Mouse (Mus musculus) midbrain, embryonic 11.5 days (tissue): ENCODE data around the gene Commd4. TPM values are rescaled to one million over a fixed set of nuclear protein-coding genes. Genes with fewer than 3 reads are reported as not detected.

Source experiments
- ATAC-seq: fragments of 200-750 bp; cut with Nextera tagmentation; 2 replicates; pipeline ENCODE4 v1.8.0; 2017; ENCODE audit warnings: moderate TSS enrichment, moderate library complexity; ENCODE audit not compliant: low FRiP score
- DNase-seq: peaks from one replicate; pipeline ENCODE4 v3.0.0; 2015; ENCODE audit warnings: low spot score; ENCODE audit errors: missing footprints
- H3K27ac ChIP-seq: fragments of 300-500 bp; sonication (generic); 2 replicates; pipeline ENCODE4 v1.5.1; 2014; ENCODE audit warnings: low read depth, low read length
- H3K27me3 ChIP-seq: fragments of 300-500 bp; sonication (generic); 2 replicates; pipeline ENCODE4 v1.6.1; 2014; ENCODE audit warnings: mild to moderate bottlenecking, low read length, moderate library complexity, mixed read lengths; ENCODE audit not compliant: control insufficient read depth, insufficient read depth
- H3K36me3 ChIP-seq: fragments of 300-500 bp; sonication (generic); 2 replicates; pipeline ENCODE4 v1.6.1; 2014; ENCODE audit warnings: mild to moderate bottlenecking, low read length, moderate library complexity, mixed read lengths; ENCODE audit not compliant: control insufficient read depth, insufficient read depth
- H3K4me1 ChIP-seq: fragments of 300-500 bp; sonication (generic); 2 replicates; pipeline ENCODE4 v1.6.1; 2014; ENCODE audit warnings: low read length; ENCODE audit not compliant: control insufficient read depth, insufficient read depth
- H3K4me2 ChIP-seq: fragments of 300-500 bp; sonication (generic); 2 replicates; pipeline ENCODE4 v1.6.1; 2014; ENCODE audit warnings: mild to moderate bottlenecking, moderate library complexity
- H3K4me3 ChIP-seq: fragments of 300-500 bp; sonication (generic); 2 replicates; pipeline ENCODE4 v1.5.1; 2014; ENCODE audit warnings: low read depth, low read length
- H3K9ac ChIP-seq: fragments of 300-500 bp; sonication (generic); 2 replicates; pipeline ENCODE4 v1.6.1; 2014; ENCODE audit warnings: low read length
- H3K9me3 ChIP-seq: fragments of 300-500 bp; sonication (generic); 2 replicates; pipeline ENCODE4 v1.6.1; 2016; ENCODE audit warnings: low read length; ENCODE audit not compliant: control insufficient read depth
- WGBS: fragments of 180-500 bp; shearing (Covaris S2); extraction: QIAGEN DNeasy Blood & Tissue Kit; methylation state at CpG from one replicate; pipeline ENCODE4 v1.1.7; 2014; 5-methylcytosine and 5-hydroxymethylcytosine counted together
- polyA plus RNA-seq: library from polyadenylated mRNA; unstranded; fragments of >200 nt; fragmentation: Nextera tagmentation; extraction: Ambion mirVana; gene quantifications from 2 replicates; pipeline ENCODE4 v1.2.1, GENCODE M21; 2014

Gene Commd4
- polyA plus RNA-seq, 1 experiment from 2014 or later, result 100.0 TPM

GRCm38 (mm10) chr9:57137777-57138176, 20.4 kb downstream of the Commd4 start:
- H3K4me3 ChIP-seq, result no peak overlapping the region
- peaks cover 11% of the 10 kb centered on the region; the same call in 1 of the 2 replicates for H3K36me3 ChIP-seq
- DNase-seq (no peak), ATAC-seq (no peak)
- H3K9me3 ChIP-seq, result no peaks in the 10 kb centered on the region
- no peaks in the 10 kb centered on the region for H3K27me3 ChIP-seq
- no peaks in the 10 kb centered on the region for H3K4me1 ChIP-seq
- WGBS, result 92% methylated on average over 9 of the region's 9 CpGs
- H3K27ac ChIP-seq, result no peak overlapping the region
- no peak overlapping the region for H3K4me2 ChIP-seq
- no peak overlapping the region for H3K9ac ChIP-seq

DNA sequence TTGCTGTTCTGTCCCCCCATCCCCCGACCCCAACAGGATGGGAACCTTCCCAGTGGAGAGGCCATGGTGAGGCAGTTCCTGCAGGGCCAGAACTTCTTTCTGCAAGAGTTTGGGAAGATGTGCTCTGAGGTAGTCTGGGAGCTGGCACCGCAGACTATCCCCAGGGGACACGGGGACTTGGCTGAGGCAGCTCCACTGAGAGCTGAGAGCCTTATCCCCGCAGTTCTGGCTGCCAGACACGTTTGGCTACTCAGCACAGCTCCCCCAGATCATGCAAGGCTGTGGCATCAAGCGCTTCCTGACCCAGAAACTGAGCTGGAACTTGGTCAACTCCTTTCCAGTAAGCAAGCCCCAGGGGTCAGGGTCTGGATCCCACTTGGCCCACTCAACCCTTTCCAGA, 20.9 kb downstream of the Commd4 start:
- no peak for ATAC-seq
- H3K4me3 ChIP-seq, result no peak overlapping the region
- H3K36me3 ChIP-seq, result peaks cover 9% of the 10 kb centered on the region; the same call in 1 of the 2 replicates
- no peaks in the 10 kb centered on the region for H3K27me3 ChIP-seq
- H3K9me3 ChIP-seq, result no peaks in the 10 kb centered on the region
- WGBS, result 85% methylated on average over 6 of the region's 6 CpGs
- no peak overlapping the region for H3K27ac ChIP-seq
- no peak overlapping the region for H3K9ac ChIP-seq
- no peak overlapping the region for H3K4me2 ChIP-seq
- H3K4me1 ChIP-seq, result no peaks in the 10 kb centered on the region
- no peak for DNase-seq

- peak within 1 kb of the TSS; percentile 74 for H3K27ac ChIP-seq
- under 1% methylated on average over 58 of the region's 58 CpGs for WGBS
- DNase-seq (peak; percentile 99), ATAC-seq (peak; percentile 93)
- H3K9ac ChIP-seq, result peak within 1 kb of the TSS; percentile 67
- peaks cover 11% of the 10 kb centered on the region; the same call in 1 of the 2 replicates for H3K36me3 ChIP-seq
- peaks cover 10% of the 10 kb centered on the region for H3K4me1 ChIP-seq
- H3K27me3 ChIP-seq, result no peaks in the 10 kb centered on the region
- no peaks in the 10 kb centered on the region for H3K9me3 ChIP-seq
- H3K4me2 ChIP-seq, result peak within 1 kb of the TSS; percentile 76
- peak within 1 kb of the TSS; percentile 70 for H3K4me3 ChIP-seq
Measured at GRCm38 (mm10) chr9:57130577-57131433, 27.3 kb downstream of the Commd4 start, which contains the start of gene Man2c1. Gene Man2c1, plus strand, starts transcription at chr9:57130690.

DNA sequence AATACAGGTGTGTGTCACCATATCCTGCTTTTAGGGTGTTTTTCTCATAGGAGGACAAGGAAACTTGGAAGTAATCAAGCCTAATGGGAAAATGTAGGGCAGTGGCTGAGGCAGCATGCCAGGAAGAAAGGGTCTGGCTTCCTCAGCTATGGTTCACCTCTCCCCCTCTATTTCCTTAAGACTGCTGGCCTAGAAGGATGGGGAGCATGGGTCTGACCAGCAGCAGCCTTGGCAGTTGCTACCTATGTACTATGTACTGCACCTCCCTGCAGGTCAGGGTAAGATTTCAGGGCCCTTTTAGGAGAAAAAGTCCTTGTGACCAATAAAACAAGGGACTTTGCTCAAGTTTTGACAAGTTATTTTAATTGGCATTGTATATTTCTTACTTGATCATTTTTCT, 28.5 kb downstream of the Commd4 start:
- H3K9ac ChIP-seq, result no peak overlapping the region
- no peak overlapping the region for H3K27ac ChIP-seq
- peaks cover 10% of the 10 kb centered on the region for H3K4me1 ChIP-seq
- ATAC-seq (no peak), DNase-seq (peak; percentile 81)
- peaks cover 15% of the 10 kb centered on the region for H3K36me3 ChIP-seq
- H3K27me3 ChIP-seq, result no peaks in the 10 kb centered on the region
- no peaks in the 10 kb centered on the region for H3K9me3 ChIP-seq
- no peak overlapping the region for H3K4me3 ChIP-seq
- peak overlapping the region; percentile 76 for H3K4me2 ChIP-seq

DNA sequence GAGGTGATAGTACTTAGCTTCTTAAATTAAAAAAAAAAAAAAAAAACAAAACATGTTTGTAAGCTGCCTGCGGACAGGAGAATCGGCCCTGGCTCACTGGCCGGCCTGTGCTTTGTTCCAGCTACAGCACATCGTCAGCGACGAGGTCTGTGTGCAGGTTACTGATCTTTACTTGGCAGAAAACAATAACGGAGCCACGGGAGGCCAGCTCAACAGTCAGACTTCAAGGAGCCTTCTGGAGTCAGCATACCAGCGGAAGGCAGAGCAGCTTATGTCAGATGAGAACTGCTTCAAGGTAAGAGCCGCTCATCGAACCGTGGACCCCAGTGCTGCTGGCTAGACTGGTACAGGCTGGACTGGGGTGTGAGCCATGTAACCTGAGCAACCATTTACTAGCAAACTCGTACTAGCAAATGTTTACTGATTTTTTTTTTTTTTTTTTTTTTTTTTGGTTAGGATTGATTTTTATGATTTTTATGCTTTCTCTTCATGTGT, 40.8 kb downstream of the Commd4 start:
- H3K27ac ChIP-seq, result no peak overlapping the region
- no peak for DNase-seq
- ATAC-seq, result no peak
- H3K36me3 ChIP-seq, result peaks cover 17% of the 10 kb centered on the region
- no peaks in the 10 kb centered on the region for H3K9me3 ChIP-seq
- no peak overlapping the region for H3K4me3 ChIP-seq
- 92% methylated on average over 13 of the region's 13 CpGs for WGBS
- no peaks in the 10 kb centered on the region for H3K27me3 ChIP-seq
- H3K9ac ChIP-seq, result no peak overlapping the region
- H3K4me1 ChIP-seq, result no peaks in the 10 kb centered on the region
- H3K4me2 ChIP-seq, result no peak overlapping the region

Other genes starting within 250 kb of the Commd4 start
- 4.8 and 4.9 TPM in 2 replicates for gene Snx33, start 230.0 kb downstream of the Commd4 start, polyA plus RNA-seq
- gene Imp3, start 220.9 kb downstream of the Commd4 start, polyA plus RNA-seq, result 57.0 and 69.4 TPM in 2 replicates
- 28.1 and 28.4 TPM in 2 replicates for gene Snupn, start 207.5 kb downstream of the Commd4 start, polyA plus RNA-seq
- gene Ptpn9, start 163.4 kb downstream of the Commd4 start, polyA plus RNA-seq, result 30.9 and 31.6 TPM in 2 replicates
- 54.6 and 56.1 TPM in 2 replicates for gene Sin3a, start 86.3 kb downstream of the Commd4 start, polyA plus RNA-seq
- gene Man2c1, start 27.6 kb downstream of the Commd4 start, polyA plus RNA-seq, result 17.5 and 18.0 TPM in 2 replicates
- 5.8 and 5.9 TPM in 2 replicates for gene Neil1, start 10.0 kb downstream of the Commd4 start, polyA plus RNA-seq
- not detected in 2 replicates for gene Trcg1, start 78.2 kb upstream of the Commd4 start, polyA plus RNA-seq
- gene 1700017B05Rik, start 104.3 kb upstream of the Commd4 start, polyA plus RNA-seq, result 6.4 and 9.3 TPM in 2 replicates